Mouse (Mus musculus) effector memory CD4-positive, alpha-beta T cell, adult 7 months (primary cell): Measurements from ENCODE around the gene Phgr1. TPM values are rescaled to one million over a fixed set of nuclear protein-coding genes. Genes with fewer than 3 reads are reported as not detected.

ENCODE experiments used
- polyA plus RNA-seq: library from polyadenylated mRNA; unstranded; fragments of 100-300 nt; shearing (Covaris generic); gene quantifications from one replicate; pipeline ENCODE4 v1.2.1, GENCODE M21; 2017

The Phgr1 gene
- polyA plus RNA-seq = not detected

DNA sequence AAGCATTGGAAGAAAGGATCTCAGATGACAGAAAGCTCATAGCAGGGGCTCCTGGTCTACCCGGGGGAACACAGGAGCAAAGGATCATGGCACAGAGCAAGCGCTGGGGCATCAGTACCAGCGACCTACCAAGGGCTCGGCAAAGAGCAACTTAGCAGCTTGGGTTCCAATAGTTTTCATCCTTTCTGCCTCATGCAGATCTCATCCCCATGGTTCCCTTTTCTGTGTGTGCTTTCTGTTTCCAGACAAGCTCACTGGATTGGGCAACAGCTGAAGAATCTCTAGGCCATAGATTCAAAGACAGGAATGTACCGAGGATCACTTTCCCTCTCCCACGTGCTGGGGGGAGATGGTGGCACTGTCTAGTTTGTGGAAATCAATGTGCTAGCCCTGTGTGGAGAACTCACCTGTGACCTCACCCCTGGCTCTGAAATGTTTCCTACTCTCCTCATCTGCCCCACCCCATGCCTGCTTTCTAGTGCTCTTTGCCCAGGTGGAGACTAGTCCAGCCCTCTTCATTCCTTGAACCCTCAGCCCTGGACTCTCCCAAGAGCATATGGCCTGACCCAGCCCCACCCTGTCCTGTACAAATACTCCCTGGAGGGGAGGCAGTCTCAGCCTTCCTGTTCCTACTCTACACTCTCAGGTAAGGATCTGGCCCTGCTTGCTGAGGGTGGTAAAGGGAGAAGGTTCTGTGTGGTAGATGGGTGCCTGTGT is at the start of gene Phgr1:
Gene Phgr1 (plus strand): TSS at position 612 of the 717 bp plus-strand sequence.

DNA sequence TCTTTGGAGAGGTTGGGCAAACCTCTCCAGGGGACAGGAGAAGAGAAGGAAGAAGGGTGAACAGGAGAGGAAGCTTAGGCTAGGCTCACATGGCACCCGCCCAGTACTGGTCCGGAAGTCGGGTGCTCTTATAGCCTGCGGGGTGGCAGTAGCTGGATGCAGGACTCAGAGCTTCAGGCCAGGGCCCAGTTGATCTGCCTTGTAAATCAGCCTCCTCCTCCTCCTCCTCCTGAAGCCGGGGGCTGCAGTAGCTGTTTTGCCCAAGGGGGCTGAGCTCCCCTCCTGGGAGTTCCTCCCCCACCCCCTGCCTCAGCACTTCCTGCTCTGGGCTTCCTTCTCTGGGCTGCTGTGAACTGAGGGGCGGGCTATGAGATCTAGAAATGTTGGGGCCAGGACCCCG is 44.2 kb upstream of the Phgr1 start, which contains the start of gene Plcb2:
Gene Plcb2 (minus strand): TSS at position 102 of the 400 bp plus-strand sequence.

GRCm38 (mm10) chr2:118745232-118745884 is 27.2 kb upstream of the Phgr1 start, which contains the start of gene Inafm2:
Inafm2 (plus strand) TSS chr2:118745758.

DNA sequence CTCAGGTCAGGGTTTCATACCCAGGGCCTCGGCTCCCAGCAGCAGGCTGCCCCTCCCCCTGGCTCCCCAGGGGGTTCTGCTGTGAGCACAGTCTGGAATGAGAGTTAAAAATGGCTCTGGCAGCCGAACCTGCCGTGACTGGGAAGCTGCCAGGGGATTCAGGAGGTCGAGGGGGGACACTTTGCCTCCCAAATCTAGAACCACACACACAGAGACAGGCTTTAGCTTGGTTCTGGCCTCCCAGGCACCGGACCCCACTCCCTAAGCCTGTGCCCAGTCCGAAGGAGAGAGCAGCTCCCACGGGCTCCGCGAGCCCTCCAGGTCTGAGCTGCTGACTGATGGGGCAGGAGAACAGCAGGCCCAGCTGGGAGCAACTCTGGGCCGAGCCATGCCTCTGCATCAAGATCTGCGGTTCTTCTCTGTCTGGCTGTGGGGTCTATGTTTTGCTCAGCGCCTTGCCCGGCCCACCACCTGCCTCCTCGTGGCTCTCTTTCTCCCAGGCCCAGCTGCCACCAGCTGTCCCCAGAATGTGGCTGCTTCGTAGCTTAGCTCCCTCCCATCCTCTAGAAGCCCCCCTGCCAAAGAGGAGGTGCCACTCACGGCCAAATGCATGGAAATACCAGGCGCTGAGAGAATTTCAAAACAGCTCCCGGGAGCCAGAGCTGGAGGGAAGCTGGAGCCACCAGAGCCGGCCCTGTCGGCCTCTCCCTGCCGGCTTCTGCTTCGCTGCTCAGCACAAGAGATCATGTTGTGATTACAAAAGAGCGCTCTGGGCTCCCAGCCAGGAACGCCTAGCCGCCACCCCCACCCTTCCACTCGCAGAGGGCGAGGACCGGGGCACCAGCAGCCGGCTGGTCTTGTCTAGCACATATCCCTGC is 10.4 kb upstream of the Phgr1 start, which contains the start of gene Ccdc9b:
Gene Ccdc9b (minus strand): TSS at position 756 of the 878 bp plus-strand sequence.

GRCm38 (mm10) chr2:118779504-118780480 is 7.2 kb downstream of the Phgr1 start, which contains the start of gene Disp2:
Disp2 (plus strand) TSS chr2:118779719.

DNA sequence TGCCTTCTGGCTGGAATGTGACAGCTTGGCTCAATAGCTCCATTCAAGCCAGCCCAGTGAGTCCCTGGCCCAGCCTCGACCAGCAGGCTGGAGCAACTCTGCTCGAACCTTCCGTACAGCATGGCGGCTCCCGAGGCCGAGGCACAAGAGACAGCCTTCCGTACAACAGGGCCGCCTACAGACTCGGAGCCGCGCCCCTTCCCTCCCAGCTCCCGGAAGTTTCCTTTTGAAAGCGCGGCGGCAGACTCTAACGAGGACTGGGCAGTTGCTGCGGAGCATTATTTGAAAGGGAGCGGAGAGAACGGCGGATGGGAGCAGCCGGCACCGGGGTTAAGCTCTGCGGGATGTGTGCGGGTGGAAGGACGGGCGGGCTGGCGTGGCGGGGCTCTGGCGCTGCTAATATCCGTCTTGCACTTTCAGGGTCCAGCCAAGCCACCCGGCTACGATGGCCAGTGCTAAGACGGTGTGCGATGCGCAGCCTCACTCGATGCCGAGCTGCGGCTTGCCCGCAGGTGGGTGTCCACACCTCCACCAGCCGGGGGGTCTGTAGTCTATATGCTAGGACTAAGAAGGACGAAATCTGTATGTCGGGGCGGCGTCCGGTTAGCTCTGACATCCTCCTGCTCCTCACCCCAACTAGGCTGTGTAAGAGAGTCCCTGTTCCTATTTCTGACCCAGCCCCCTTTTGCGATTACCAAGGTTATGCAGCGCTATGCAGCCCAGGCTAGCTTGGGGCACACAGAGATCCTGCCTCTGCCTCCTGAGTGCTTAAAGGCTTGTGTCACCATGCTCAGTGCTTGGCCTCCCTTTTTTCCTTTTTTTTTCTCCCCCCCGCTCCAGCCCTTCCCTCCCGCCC is 41.6 kb downstream of the Phgr1 start, which contains the start of gene Knstrn:
Gene Knstrn (plus strand): TSS at position 23 of the 856 bp plus-strand sequence.

Other genes starting within 250 kb of the Phgr1 start
- gene Bmf, start 223.1 kb upstream of the Phgr1 start, polyA plus RNA-seq = 2.8 TPM
- gene Bub1b, start 174.6 kb upstream of the Phgr1 start, polyA plus RNA-seq = 2.7 TPM
- 7.0 TPM for gene Pak6, start 109.5 kb upstream of the Phgr1 start, polyA plus RNA-seq
- gene Ankrd63, start 68.8 kb upstream of the Phgr1 start, polyA plus RNA-seq = not detected
- gene Plcb2, start 44.3 kb upstream of the Phgr1 start, polyA plus RNA-seq = 11.2 TPM
- gene Inafm2, start 27.0 kb upstream of the Phgr1 start, polyA plus RNA-seq = 16.6 TPM
- gene Ccdc9b, start 10.1 kb upstream of the Phgr1 start, polyA plus RNA-seq = not detected
- gene Disp2, start 7.0 kb downstream of the Phgr1 start, polyA plus RNA-seq = 0.69 TPM
- gene Knstrn, start 41.2 kb downstream of the Phgr1 start, polyA plus RNA-seq = 6.7 TPM
- 79.3 TPM for gene Ivd, start 89.2 kb downstream of the Phgr1 start, polyA plus RNA-seq
- gene Bahd1, start 127.6 kb downstream of the Phgr1 start, polyA plus RNA-seq = 16.6 TPM
- gene Chst14, start 153.7 kb downstream of the Phgr1 start, polyA plus RNA-seq = not detected